Mouse (Mus musculus): ENCODE data around the gene Yipf6. TPM values are rescaled to one million over a fixed set of nuclear protein-coding genes. Genes with fewer than 3 reads are reported as not detected.

Yipf6 gene
- total and polyA plus RNA-seq, 3 experiments: 19.0 to 20.2 TPM; not detected in 1

GRCm38 (mm10) chrX:98989574-98989973 lies 53.5 kb downstream of the Yipf6 start (continued):
- no peak for TF ChIP-seq SIN3A (IDR thresholded peaks at IDR 0.05; ENCODE audit: low read length)

Other genes with a start within 250 kb of the Yipf6 start
- gene Ophn1, start 45.3 kb upstream of the Yipf6 start, total RNA-seq (2012; rRNA removed): not detected in 2 replicates
- not detected for gene Ophn1, start 45.3 kb upstream of the Yipf6 start, polyA plus RNA-seq (2012; ENCODE audit: insufficient read depth in 1 of 2, insufficient read length in 2 of 2, low read depth in 1 of 2, low replicate concordance in 2 of 2, missing spikeins in 1 of 2)
- gene Stard8, start 66.9 kb downstream of the Yipf6 start, total RNA-seq (2012; rRNA removed): 0.39 and 0.49 TPM in 2 replicates
- gene Stard8, start 66.9 kb downstream of the Yipf6 start, polyA plus RNA-seq (2012; ENCODE audit: insufficient read depth in 1 of 2, insufficient read length in 2 of 2, low read depth in 1 of 2, low replicate concordance in 2 of 2, missing spikeins in 1 of 2): 1 to 10 TPM in 1 of 2 experiments, not detected in 1; 2.3 TPM
- gene Efnb1, start 199.8 kb downstream of the Yipf6 start, total RNA-seq (2012; rRNA removed): 6.0 and 8.3 TPM in 2 replicates
- 1 to 10 TPM in 1 of 2 experiments, not detected in 1; 8.2 TPM for gene Efnb1, start 199.8 kb downstream of the Yipf6 start, polyA plus RNA-seq (2012; ENCODE audit: insufficient read depth in 1 of 2, insufficient read length in 2 of 2, low read depth in 1 of 2, low replicate concordance in 2 of 2, missing spikeins in 1 of 2)

Measured in MEL (cell line).